Mouse (Mus musculus) myocyte (in vitro differentiated cells): Measurements from ENCODE around the gene 2010300C02Rik. TPM values are rescaled to one million over a fixed set of nuclear protein-coding genes. Genes with fewer than 3 reads are reported as not detected.
"Not testable (repeated sequence)": the region's sequence is repeated elsewhere in the genome, so short reads cannot be mapped to it uniquely, and the experiment has no call there.

Experiments used
- H3K27me3 ChIP-seq: one replicate; pipeline ENCODE4 v1.6.1; 2011; ENCODE audit not compliant: control insufficient read depth, insufficient read depth, insufficient read length
- H3K36me3 ChIP-seq: one replicate; pipeline ENCODE4 v1.6.1; 2011; ENCODE audit not compliant: control insufficient read depth, insufficient read depth
- H3K4me2 ChIP-seq: one replicate; pipeline ENCODE4 v1.6.1; 2011; ENCODE audit warnings: low read depth, control low read depth
- H3K4me3 ChIP-seq: one replicate; pipeline ENCODE4 v1.5.1; 2011; ENCODE audit warnings: mild to moderate bottlenecking, control low read depth, moderate library complexity
- H3K79me2 ChIP-seq: one replicate; pipeline ENCODE4 v1.6.1; 2011; ENCODE audit not compliant: control insufficient read depth, insufficient read depth
- H3ac ChIP-seq: one replicate; pipeline ENCODE4 v1.6.1; 2011; ENCODE audit not compliant: control insufficient read depth, insufficient read length
- CEBPB ChIP-seq: IDR thresholded peaks from 2 replicates; pipeline ENCODE4 v1.6.1; 2011; ENCODE audit warnings: mild to moderate bottlenecking, moderate library complexity; ENCODE audit not compliant: poor library complexity, insufficient read depth, severe bottlenecking
- E2F4 ChIP-seq: IDR thresholded peaks from one replicate; pipeline ENCODE4 v1.6.1; 2011; ENCODE audit warnings: mild to moderate bottlenecking, control low read depth, moderate library complexity; ENCODE audit not compliant: insufficient read depth
- MAX ChIP-seq: IDR thresholded peaks from one replicate; pipeline ENCODE4 v1.6.1; 2011; ENCODE audit warnings: low read depth, mild to moderate bottlenecking, control low read depth
- MYOD1 ChIP-seq, 3 experiments: IDR thresholded peaks; one replicate each; pipeline ENCODE4 v1.6.1; 2011; ENCODE audit warnings: control low read depth in 2 of 3, low read depth in 2 of 3, mild to moderate bottlenecking in 2 of 3, moderate library complexity in 1 of 3; ENCODE audit not compliant: insufficient read length in 2 of 3, control insufficient read depth in 1 of 3
- MYOG ChIP-seq, 3 experiments: IDR thresholded peaks; one replicate each; pipeline ENCODE4 v1.6.1; 2011; ENCODE audit warnings: control low read depth in 2 of 3, low read depth in 2 of 3, mild to moderate bottlenecking in 2 of 3; ENCODE audit not compliant: insufficient read length in 2 of 3, control insufficient read depth in 1 of 3, insufficient read depth in 1 of 3
- POLR2A ChIP-seq: IDR thresholded peaks from one replicate; pipeline ENCODE4 v1.6.1; 2011; ENCODE audit warnings: low read depth, mild to moderate bottlenecking, control low read depth, moderate library complexity; ENCODE audit not compliant: insufficient read length
- POLR2AphosphoS2 ChIP-seq: IDR thresholded peaks from one replicate; pipeline ENCODE4 v1.6.1; 2011; ENCODE audit warnings: low read depth, control low read depth; ENCODE audit not compliant: insufficient read length
- REST ChIP-seq: IDR thresholded peaks from one replicate; pipeline ENCODE4 v1.6.1; 2011; ENCODE audit warnings: mild to moderate bottlenecking, control low read depth, moderate library complexity; ENCODE audit not compliant: insufficient read depth, insufficient read length
- SRF ChIP-seq: IDR thresholded peaks from one replicate; pipeline ENCODE4 v1.6.1; 2011; ENCODE audit warnings: low read depth; ENCODE audit not compliant: control insufficient read depth, insufficient read length
- TCF12 ChIP-seq: IDR thresholded peaks from one replicate; pipeline ENCODE4 v1.6.1; 2011; ENCODE audit warnings: mild to moderate bottlenecking, control low read depth; ENCODE audit not compliant: poor library complexity, insufficient read depth, severe bottlenecking
- TCF3 ChIP-seq: IDR thresholded peaks from one replicate; pipeline ENCODE4 v1.6.1; 2011; ENCODE audit warnings: low read depth, control low read depth; ENCODE audit not compliant: insufficient read length
- USF1 ChIP-seq: IDR thresholded peaks from one replicate; pipeline ENCODE4 v1.6.1; 2011; ENCODE audit warnings: low read depth, mild to moderate bottlenecking, control low read depth, moderate library complexity
- polyA plus RNA-seq: library from polyadenylated mRNA; unstranded; fragments of >200 nt; fragmentation: generic; extraction: Trizol; gene quantifications from one replicate; pipeline ENCODE4 v1.2.1, GENCODE M21; 2012; ENCODE audit warnings: missing spikeins

The 2010300C02Rik gene
- polyA plus RNA-seq, 1 experiment, result not detected

- Histone ChIP-seq H3K36me3 (no peaks in the 10 kb centered on the region), H3K4me2 (no peak overlapping the region), H3K79me2 (no peaks in the 10 kb centered on the region), H3ac (no peak overlapping the region), H3K4me3 (no peak overlapping the region), H3K27me3 (peaks cover 29% of the 10 kb centered on the region)
- TF ChIP-seq REST (no peak), TCF12 (no peak), MAX (no peak), E2F4 (no peak), SRF (no peak), POLR2AphosphoS2 (no peak), MYOG (IDR thresholded peaks at IDR 0.05; ENCODE audit: control insufficient read depth in 1 of 3, insufficient read depth in 1 of 3, insufficient read length in 2 of 3, low read depth in 2 of 3) (no peak), TCF3 (no peak), CEBPB (no peak), MYOD1 (IDR thresholded peaks at IDR 0.05; ENCODE audit: control insufficient read depth in 1 of 3, insufficient read length in 2 of 3, low read depth in 2 of 3) (no peak), USF1 (no peak), POLR2A (no peak)
These were observed 2.3 kb downstream of the 2010300C02Rik start for GRCm38 (mm10) chr1:37717415-37718195.

- H3K79me2 ChIP-seq, H3K4me3 ChIP-seq, H3ac ChIP-seq, H3K4me2 ChIP-seq, H3K36me3 ChIP-seq, H3K27me3 ChIP-seq: not testable (repeated sequence)
These were observed 7.5 kb downstream of the 2010300C02Rik start for GRCm38 (mm10) chr1:37712357-37712737.

- Histone ChIP-seq H3ac (no peak overlapping the region), H3K79me2 (no peaks in the 10 kb centered on the region), H3K4me3 (no peak overlapping the region), H3K4me2 (no peak overlapping the region), H3K27me3 (no peaks in the 10 kb centered on the region), H3K36me3 (no peaks in the 10 kb centered on the region)
- no peak for TF ChIP-seq MYOD1 (IDR thresholded peaks at IDR 0.05; ENCODE audit: control insufficient read depth in 1 of 3, insufficient read length in 2 of 3, low read depth in 2 of 3)
- TF ChIP-seq E2F4, result no peak
- TF ChIP-seq POLR2A, result no peak
- TF ChIP-seq CEBPB, result no peak
- TF ChIP-seq SRF, result no peak
- no peak for TF ChIP-seq REST
- no peak for TF ChIP-seq MAX
- no peak for TF ChIP-seq USF1
- no peak for TF ChIP-seq MYOG (IDR thresholded peaks at IDR 0.05; ENCODE audit: control insufficient read depth in 1 of 3, insufficient read depth in 1 of 3, insufficient read length in 2 of 3, low read depth in 2 of 3)
- no peak for TF ChIP-seq POLR2AphosphoS2
- TF ChIP-seq TCF12, result no peak
These were observed 8.1 kb downstream of the 2010300C02Rik start for GRCm38 (mm10) chr1:37711596-37712356.

GRCm38 (mm10) chr1:37711082-37711481, 8.8 kb downstream of the 2010300C02Rik start:
- no peak overlapping the region for H3ac ChIP-seq
- no peaks in the 10 kb centered on the region for H3K79me2 ChIP-seq
- no peaks in the 10 kb centered on the region for H3K27me3 ChIP-seq
- H3K4me3 ChIP-seq, result no peak overlapping the region
- H3K36me3 ChIP-seq, result no peaks in the 10 kb centered on the region
- H3K4me2 ChIP-seq, result no peak overlapping the region
- TF ChIP-seq MYOG (IDR thresholded peaks at IDR 0.05; ENCODE audit: control insufficient read depth in 1 of 3, insufficient read depth in 1 of 3, insufficient read length in 2 of 3, low read depth in 2 of 3) (no peak), POLR2AphosphoS2 (no peak), MYOD1 (IDR thresholded peaks at IDR 0.05; ENCODE audit: control insufficient read depth in 1 of 3, insufficient read length in 2 of 3, low read depth in 2 of 3) (no peak)

GRCm38 (mm10) chr1:37709736-37710135, 10.1 kb downstream of the 2010300C02Rik start:
- H3K4me3 ChIP-seq, result no peak overlapping the region
- no peaks in the 10 kb centered on the region for H3K79me2 ChIP-seq
- TF ChIP-seq REST (no peak), MYOG (IDR thresholded peaks at IDR 0.05; ENCODE audit: control insufficient read depth in 1 of 3, insufficient read depth in 1 of 3, insufficient read length in 2 of 3, low read depth in 2 of 3) (no peak), POLR2A (no peak), TCF12 (no peak), TCF3 (no peak), MYOD1 (IDR thresholded peaks at IDR 0.05; ENCODE audit: control insufficient read depth in 1 of 3, insufficient read length in 2 of 3, low read depth in 2 of 3) (no peak)
- H3K36me3 ChIP-seq, result no peaks in the 10 kb centered on the region
- no peak overlapping the region for H3ac ChIP-seq
- no peaks in the 10 kb centered on the region for H3K27me3 ChIP-seq
- H3K4me2 ChIP-seq, result no peak overlapping the region
